Mouse (Mus musculus) lung, postnatal 0 days (tissue): ENCODE results near the gene Tars.

Source experiments
- CTCF ChIP-seq: IDR thresholded peaks from 2 replicates; pipeline ENCODE4 v1.5.1; 2016; ENCODE audit warnings: antibody characterized with exemption, mild to moderate bottlenecking
- EP300 ChIP-seq: IDR thresholded peaks from 2 replicates; pipeline ENCODE4 v1.6.1; 2016; ENCODE audit warnings: antibody characterized with exemption, mild to moderate bottlenecking, control low read depth

DNA sequence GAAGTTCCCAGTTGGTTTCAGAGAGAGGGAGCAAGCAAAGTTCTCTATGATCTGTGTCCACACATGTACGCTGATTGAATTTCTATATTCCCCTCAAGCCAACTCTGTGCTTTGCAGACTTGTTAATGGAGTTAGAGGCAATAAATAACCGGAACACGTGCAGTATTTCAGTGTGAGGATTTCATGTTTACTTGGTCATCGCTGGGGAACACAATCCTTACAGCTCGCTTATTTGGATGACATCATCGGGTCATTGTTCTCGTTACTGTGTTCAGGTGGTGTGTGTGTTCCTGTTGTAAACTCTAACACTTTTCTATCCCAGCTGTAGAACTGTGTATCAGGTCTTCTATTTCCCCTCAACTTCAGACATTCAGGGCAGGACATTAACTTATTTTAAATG, 12.4 kb upstream of the Tars start:
- TF ChIP-seq CTCF: no peak
- no peak for TF ChIP-seq EP300
